Mouse (Mus musculus): ENCODE measurements at regions not wholly inside any gene's neighbourhood (a gene's known extent, or its start where the extent isn't known, plus 50 kb on each side); places are given as distances from the start of the nearest gene placed in this dataset.

- no peak for TF ChIP-seq EP300 (IDR thresholded peaks at IDR 0.05; ENCODE audit: low read length)
- TF ChIP-seq KAT2A (IDR thresholded peaks at IDR 0.05; ENCODE audit: insufficient replicate concordance, low read length): no peak
- TF ChIP-seq CHD2 (IDR thresholded peaks at IDR 0.05; ENCODE audit: low read length): no peak
- no peak for TF ChIP-seq ETS1 (conservative IDR thresholded peaks at IDR 0.05; ENCODE audit: low read depth, low read length)
- no peak for TF ChIP-seq CTCF (conservative IDR thresholded peaks at IDR 0.05 in 1 of 2, IDR thresholded peaks at IDR 0.05 in 1 of 2; ENCODE audit: low read depth in 2 of 2, low read length in 2 of 2)
- no peak for TF ChIP-seq MAFK (IDR thresholded peaks at IDR 0.05; ENCODE audit: insufficient replicate concordance, low read length)
- no peak for TF ChIP-seq UBTF (IDR thresholded peaks at IDR 0.05; ENCODE audit: low read depth, low read length)
Measured at GRCm38 (mm10) chr4:142903356-142904032, 309.3 kb downstream of the Prdm2 start.

All from CH12.LX (cell line).